Mouse (Mus musculus): ENCODE data around the gene Hras.

Hras gene

DNA sequence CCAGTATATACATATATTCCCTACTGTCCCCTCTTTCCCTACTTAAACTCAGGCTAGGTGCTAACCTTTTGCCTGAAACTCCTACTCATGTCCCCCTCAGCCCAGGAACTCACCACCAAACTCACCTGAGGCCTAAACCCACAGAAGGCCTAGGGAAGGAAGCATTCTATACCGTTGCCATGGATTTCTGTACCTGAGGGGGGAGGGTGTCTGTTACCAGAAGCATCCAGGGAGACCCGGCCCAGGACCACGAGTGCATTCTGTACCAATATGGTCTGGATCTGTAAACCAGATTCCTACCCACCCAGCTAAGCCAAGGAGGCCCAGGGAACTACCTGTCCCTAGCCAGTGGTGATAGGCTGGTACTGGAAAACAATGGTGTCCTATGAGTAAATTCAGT lies 20.5 kb upstream of the Hras start:
- in situ Hi-C loops (cut with MboI, MseI), result no loop called here

DNA sequence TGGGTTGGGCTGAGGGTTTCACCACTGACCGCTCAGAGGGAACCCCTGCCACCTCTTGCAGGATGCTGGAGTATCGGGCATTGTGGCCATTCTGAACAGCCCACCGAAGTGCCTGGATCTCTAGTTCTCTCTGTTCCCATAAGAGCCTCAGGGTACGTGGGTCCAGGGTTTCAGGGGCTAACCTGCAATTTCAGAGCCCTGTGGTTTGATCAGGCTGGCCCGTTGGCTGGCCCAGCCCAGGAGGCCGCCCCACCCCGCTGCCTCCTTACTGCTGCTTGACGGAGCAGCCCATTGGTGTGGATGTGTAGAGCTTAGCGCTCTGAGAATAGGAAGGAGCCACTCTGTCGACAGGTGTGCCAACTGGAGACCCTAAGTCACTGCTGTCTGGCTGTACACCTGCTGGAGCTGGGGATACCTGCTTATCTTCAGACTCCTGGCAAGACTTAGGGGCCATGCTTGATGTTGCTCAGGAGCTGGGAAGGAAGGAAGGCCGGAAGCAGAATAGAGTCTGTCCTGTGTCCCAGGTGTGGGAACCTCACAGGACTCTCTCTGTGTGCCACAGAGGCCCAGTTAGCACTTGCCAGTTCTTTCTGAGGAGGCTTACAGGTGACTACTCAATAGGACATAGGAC lies 19.9 kb upstream of the Hras start, which contains the start of gene Lmntd2:
Gene Lmntd2 (minus strand): TSS at position 476 of the 631 bp plus-strand sequence.
- in situ Hi-C loops (cut with MboI, MseI), result no loop called here

DNA sequence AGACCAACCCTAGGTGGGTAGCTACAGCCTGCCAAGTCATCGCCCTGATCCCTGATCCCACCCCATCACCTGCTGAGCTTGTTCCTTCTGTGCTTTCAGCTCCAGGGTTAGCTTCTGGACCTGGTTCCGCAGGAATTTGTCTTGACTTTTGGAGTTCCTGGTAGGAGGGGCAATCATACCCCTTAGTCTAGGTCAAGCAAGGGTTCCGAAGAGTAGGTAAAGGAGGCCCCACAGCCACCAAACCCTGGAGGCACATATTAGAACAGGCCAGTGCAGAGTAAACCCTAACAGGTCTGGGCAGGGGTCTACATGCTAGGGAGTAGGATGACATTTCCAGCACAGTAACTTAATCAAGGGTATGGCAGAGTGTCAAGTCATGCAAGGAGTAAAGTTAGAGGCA lies 19.3 kb upstream of the Hras start:
- in situ Hi-C loops (cut with MboI, MseI), result no loop called here

DNA sequence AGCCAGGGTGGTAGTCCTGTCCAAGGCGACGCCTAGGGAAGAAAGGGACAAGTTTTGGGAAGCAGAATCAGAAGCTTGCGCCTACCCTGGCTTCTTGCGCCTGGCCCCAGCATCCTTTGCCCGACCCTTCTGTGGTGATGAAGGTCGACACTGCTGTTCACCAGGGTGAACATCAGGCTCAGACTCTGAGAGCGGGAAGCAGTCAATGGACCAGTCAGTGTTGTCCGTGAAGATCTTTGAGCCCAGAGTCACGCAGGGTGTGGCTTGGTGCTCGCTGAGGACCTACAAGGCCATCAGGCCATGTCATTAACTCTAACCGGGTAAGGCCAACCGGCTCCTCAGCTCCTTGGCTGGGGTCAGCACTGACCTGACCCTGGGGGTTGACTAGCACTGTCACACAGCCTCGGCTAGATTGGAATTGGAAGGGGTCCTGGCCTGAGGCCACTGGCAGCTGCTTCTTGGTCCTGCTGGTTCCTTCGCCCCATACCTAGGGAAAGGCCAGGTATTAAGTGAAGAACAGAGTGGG lies 16.9 kb upstream of the Hras start:
- in situ Hi-C loops (cut with MboI, MseI), result no loop called here

DNA sequence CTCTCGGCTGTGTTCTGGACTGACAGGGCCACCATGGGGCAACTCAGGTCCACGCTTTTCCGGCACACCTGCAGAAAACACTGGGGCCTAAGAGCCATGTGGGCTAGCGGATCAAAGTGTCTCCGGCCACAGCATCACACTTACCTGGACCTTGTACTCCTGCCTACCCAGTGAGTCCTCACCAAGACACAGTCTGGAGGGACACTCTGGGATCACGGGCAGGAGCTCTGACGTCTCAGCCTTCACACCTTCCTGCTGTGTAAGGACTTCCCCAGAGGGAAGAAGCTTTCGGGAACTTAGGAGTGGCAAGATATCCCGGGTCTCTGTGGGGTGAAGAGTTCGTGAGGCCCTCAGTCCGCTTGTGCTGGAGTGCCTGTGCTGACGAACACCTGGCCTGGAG lies 16.3 kb upstream of the Hras start:
- in situ Hi-C loops (cut with MboI, MseI), result no loop called here

DNA sequence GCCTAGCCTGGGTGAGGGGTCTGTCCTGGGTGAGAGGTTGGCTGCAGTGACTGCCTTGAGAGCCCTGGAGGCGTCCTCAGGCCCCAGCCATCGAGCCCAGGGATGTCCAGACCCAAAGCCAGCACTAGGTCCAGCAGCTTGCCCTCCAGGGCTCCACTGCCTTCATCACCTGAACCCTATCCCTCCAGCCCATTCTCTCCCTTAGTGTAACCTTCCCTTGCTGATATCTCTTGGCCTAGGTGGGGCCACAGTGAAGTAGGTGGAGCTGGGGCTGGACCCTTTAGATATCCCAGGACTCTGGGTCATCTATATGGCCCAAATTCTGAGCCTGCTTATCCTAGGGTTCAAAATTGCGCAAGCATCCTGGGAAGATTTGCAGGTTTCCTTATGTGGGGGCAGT lies 15.7 kb upstream of the Hras start:
- in situ Hi-C loops (cut with MboI, MseI), result no loop called here

DNA sequence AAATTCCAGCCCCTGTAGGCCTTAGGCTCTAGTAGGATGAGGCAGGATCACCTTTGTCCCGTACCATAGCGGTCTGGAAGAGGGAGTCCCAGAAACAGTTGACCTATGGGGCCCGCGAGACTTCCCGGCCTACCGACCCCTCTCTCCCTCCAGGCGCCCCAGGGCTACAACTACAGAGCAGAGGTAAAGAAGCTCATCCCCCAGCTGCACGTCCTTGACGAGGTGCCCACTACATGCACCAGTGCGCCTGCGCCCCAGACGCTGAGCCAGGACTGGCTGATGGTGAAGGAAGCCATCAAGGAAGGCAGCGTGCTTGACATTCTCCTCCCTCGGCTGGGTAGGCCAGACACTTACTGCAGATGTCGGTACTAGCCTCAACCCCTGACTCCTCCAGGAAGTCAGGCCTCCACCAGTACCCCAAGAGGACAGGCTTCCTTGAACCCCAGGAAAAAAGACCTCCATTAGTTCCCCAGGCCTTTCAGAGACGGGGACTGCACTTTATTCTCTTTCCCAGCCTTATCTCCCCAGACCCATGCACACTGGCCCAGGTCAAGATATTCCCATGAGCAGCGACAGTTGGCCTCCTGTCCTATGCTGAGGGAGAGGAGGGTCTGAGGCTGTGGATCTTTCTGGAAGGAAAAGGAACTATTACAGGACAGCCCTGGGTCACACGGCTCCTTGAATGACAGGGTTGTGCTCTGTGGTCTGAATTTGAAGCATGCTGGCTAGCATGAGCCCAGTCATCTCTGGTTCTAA lies 12.6 kb upstream of the Hras start:
- in situ Hi-C loops (cut with MboI, MseI), result no loop called here

DNA sequence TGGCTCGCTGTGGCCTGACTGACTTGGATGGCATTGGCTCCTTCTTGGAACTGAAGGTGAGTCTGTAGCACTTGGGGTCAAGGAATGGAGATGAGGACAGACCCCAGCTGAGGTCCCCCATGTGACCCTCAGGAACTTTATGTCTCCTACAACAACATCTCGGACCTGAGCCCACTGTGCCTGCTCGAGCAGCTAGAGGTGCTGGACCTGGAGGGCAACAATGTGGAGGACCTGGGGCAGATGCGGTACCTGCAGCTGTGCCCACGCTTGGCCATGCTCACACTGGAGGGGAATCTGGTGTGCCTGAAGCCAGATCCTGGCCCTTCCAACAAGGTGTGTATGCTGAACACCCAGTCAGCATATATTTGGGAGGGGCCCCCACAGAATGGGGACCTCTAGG lies 11.7 kb upstream of the Hras start:
- in situ Hi-C loops (cut with MboI, MseI), result no loop called here

DNA sequence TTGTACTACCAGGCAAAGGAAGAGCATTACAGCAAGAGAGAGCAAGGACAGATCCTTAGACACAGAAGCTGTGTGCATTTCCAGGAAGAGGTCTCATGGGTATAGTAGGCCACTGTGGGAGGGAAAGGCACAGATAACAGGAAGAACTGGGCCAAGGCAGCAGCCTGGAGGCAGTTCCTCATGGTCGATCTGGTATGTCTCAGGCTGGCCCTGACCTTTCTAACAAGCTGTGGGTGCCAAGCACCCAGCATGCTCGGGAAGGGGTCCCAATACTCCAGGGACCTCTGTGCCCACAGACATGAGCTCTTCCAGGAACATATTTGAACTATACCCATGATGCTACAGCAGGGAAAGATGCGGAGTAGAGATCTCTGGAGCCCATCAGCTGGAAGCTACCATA lies 10.7 kb upstream of the Hras start:
- in situ Hi-C loops (cut with MboI, MseI), result no loop called here

DNA sequence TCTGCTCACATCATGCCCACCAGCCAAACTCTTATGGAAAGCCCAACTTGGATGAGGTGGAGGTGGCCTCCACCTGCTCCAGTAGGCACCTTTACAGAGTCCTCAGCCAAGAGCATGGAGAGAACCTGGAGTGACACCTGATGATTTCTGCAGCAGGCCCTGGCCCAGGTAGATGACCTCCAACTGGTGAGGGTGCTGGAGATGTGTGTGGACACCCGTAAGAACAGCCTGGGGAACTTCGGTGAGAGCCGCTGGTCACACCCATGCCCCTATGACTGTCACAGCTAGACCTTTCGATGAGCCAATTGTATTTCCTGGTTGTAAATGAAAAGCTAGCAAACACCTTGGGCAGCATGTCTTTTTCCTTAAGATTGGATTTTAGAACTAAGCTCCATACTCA lies 4.3 kb upstream of the Hras start:
- in situ Hi-C loops (cut with MboI, MseI), result no loop called here

DNA sequence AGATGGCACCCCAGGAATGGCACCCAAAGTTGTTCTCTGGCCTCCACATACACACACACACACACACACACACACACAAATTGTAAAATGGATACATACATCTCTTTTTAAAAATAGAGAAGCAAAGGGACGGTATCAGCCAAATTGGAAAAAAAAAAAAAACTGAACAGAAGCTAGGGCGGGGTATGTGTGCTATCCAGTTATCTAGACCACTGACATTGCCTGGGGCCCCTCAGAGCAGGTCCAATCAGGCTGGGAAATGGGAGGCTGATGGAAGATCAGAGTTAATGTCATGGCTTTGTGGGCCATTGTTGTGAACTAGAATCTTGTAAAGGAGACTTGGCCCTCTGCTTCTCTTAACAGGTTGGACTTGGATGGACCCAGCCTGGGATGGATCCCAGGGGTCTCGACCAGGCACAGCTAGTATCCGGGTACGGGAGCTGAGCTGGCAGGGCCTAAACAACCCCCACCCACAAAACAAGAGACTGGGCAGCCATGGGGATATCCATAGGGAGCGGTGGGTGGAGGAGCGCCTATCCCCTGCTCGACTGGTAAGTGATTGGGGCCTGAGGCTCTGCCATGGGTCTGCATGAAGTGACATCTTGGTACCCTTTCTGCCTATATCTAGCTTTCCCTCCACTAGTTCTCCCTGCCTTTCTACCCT lies 2.9 kb upstream of the Hras start:
- in situ Hi-C loops (cut with MboI, MseI), result no loop called here

DNA sequence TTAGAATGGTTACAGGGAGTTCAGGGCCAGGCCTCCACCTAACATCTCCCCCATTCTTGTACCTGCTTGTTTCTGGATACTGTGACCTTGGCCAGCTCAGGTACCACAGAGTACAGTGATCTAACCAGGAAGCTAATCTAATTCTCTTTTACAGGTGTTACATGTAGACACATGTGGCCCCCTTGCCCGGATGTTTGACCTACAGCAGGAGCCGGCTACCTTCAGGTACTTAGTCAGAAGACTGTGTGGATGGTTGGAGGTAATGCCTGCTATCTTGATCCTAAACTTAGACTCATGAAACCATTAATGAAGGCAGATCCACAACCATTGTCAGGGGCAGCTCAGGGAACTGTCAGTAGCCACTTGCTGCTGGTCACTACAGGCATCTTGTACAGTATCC lies 1.9 kb upstream of the Hras start:
- in situ Hi-C loops (cut with MboI, MseI), result no loop called here

DNA sequence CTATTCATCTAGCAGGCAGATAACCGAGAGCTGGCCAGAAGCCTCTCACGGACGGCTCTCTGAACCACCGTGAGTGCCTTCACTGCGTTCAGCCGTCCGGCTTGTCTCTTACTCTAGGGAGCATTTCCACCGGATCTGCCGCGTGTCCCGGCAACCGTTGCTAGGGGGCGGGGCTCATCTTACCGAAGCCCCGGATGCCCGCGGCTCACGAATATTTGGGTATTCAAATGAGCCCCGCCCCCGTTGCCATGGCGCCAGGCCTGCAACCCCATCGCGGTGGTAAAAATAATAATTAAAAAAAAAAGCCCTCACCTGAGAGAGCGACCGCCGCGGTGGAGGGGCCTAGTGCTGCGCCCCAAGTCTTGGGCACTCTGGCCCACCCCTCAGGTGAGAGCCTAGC lies 1.0 kb upstream of the Hras start:
- in situ Hi-C loops (cut with MboI, MseI), result no loop called here

DNA sequence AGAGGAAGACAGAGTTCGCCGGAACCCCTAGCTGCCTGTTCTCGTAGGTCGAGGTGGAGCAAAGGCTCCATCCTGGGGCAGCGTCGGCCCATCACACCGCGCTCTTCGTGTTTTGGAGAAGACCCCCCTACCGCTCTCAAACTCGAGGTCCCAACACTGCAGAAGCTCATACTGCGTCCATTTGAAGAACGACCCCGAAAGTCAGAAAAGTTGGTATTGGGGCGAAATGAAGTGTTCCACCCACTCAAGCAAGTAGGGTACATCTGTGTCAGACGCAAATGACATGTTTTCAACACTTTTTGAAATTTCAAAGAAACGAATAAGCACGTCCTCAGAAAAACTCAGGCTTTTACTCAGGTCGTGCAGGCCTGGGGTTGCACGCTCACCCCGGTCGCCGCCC lies 604 bp upstream of the Hras start:
- in situ Hi-C loops (cut with MboI, MseI), result no loop called here

DNA sequence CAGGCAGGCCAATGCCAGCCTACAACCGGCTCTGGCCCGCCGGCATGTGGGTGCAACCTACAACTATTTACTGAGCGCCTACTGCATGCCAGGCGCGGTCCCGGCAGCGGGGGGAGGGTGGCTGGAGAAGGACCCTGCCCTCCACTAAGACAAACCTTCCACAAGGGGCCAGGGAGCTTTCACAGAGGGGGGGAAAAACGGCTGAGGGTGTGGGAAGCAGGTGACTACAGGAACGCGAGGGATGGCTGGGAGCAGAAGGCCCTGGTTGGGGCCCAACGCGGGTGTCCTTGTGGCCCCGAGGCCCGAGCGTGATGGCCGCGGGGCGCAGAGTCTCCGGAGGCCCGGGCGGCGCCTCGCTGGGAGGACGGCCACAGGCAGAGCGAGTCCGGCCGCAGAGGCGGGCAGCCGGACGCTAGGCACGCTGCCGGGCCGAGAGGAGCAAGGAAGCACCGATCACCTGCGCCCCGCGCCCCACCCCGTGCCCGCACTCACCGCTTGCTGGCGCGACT lies 403 bp downstream of the Hras start:
- in situ Hi-C loops (cut with MboI, MseI), result no loop called here

DNA sequence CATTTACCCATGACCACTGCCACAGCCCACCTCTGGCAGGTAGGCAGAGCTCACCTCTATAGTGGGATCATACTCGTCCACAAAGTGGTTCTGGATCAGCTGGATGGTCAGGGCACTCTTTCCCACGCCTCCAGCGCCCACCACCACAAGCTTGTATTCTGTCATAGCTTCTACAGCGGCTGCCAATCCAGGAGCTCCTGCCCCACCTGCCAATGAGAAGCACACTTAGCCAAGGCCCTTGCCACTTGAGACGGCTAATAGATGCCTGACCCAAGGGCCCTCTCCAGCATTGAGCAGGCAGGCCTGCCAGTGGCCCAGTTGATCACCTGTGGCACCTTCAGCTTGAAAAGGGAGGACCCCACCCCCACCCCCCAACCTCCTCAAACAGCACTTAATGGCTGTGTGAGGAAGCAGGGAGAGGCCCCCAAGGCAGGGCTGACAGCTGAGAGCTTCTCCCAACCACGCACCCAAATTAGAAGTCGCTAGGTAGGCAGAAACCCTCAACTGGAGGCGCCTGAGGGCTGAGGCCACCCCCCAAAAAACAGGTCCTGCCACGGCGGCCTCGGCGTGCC lies 943 bp downstream of the Hras start:
- in situ Hi-C loops (cut with MboI, MseI), result no loop called here

DNA sequence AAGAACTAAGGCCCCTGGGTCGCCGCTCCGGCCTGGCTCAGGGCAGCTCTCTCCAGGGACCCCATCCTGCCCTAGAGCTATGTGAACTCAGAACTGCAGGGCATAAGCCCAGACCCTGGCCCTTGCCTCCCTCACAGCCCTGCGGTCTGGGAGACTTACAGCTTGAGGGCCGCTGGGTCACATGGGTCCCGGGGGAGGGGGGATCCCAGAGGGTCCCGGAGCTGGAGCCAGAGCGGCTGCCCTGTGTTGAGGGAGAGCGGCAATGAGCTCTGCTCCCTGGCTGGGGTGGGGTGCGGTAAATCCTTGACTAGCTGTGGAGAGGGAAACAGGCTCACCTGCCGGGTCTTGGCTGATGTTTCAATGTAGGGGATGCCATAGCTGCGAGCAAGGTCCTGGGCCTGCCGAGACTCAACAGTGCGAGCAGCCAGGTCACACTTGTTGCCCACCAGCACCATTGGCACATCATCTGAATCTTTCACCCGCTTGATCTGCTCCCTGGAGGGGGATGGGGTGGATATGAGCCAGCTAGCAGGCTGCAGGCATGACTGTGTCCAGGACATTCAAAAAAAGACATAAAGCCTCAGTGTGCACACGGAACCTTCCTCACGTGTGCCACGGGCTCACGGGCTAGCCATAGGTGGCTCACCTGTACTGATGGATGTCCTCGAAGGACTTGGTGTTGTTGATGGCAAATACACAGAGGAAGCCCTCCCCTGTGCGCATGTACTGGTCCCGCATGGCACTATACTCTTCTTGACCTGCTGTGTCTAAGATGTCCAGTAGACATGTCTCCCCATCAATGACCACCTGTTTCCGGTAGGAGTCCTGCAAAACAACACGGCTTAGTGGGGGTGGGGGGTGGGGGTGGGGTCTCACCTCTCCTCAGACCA lies 1.8 kb downstream of the Hras start:
- in situ Hi-C loops (cut with MboI, MseI), result no loop called here

DNA sequence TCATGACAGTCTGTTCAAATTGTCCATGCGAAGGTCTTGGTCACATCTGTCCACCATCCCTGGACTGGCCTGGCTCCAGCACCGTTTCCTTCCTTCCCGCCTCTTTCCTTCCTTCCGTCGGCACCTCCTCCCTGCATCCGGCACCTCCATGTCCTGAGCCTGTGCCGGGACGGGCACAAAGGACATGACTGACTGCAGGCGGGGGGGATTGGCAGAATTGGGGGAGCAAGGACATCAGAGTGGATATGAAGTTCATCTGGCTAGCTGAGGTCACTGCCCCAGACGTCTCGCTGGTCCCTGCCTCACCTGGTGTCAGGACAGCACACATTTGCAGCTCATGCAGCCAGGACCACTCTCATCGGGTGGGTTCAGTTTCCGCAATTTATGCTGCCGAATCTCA lies 2.8 kb downstream of the Hras start:
- in situ Hi-C loops (cut with MboI, MseI), result no loop called here

DNA sequence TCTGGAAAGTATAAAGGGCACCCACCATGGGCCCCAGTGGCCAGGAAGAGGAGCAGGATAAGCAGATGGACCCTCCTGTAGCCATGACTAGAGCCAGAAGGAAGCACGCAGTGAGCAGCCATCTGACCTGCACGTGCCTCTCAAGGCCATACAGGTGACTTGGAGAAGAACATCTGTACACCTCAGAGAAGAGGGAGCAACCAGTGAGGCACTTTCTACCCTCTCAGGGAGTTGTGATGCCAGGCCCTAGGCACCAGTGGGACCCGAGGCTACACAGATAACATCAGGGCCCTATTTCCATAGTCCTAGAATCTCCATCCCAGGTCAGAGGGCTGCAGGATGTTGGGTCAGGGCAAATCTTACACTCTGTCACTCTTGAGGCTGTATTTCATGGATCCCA lies 3.6 kb downstream of the Hras start:
- in situ Hi-C loops (cut with MboI, MseI), result no loop called here

DNA sequence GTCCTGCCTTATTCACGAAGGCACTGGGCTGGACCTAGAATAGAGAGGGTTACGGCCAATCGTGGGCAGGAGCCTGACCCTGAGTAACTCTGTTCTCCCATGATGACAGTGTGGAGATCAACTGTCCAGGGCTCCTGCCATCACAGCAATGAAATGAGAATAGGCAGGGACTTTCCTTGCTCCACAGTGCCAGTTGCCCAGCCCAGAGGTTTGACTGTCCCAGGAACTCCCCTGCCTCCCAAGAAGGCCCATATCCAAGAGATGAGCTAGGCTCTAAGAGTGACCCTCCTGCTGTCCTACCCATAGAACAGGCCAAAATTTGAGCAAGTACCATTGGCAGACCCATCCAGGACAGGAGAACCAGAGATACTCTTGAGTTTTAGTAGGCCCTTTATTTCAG lies 5.1 kb downstream of the Hras start:
- in situ Hi-C loops (cut with MboI, MseI), result loop anchor here in 1 of 2 experiments (5.0 kb wide), 1 partner anchor 346 kb away; no protein-coding TSS in a partner anchor

DNA sequence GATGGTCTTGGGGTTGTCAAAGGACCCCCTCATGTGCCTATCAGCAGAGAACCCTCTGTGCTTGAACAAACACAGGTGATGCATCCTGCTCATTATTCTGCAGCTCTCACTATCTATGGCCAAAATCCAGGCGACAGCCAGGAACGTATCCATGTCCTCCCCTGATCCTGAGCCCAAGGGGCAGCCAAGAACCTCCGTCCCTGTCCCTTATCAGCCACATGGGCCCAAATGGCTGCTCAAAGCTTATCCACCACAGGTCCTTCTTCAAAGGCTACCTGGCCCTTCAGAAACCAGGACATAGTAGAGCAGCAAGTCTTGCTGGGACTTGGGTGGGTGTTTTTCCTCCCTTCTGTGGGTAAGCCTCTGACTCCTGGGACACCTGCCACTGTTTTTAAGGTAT lies 5.6 kb downstream of the Hras start:
- in situ Hi-C loops (cut with MboI, MseI), result loop anchor here in 1 of 2 experiments (5.0 kb wide), 1 partner anchor 346 kb away; no protein-coding TSS in a partner anchor

All from T-helper 17 cell (primary cell).